Mouse (Mus musculus): ENCODE results near the gene Stk10. TPM values are rescaled to one million over a fixed set of nuclear protein-coding genes. Genes with fewer than 3 reads are reported as not detected.
A peak's percentile ranks its signal among the peaks of the same experiment; 100 is the strongest.
"Not testable (repeated sequence)": the region's sequence is repeated elsewhere in the genome, so short reads cannot be mapped to it uniquely, and the experiment has no call there.

Gene Stk10
- polyA plus RNA-seq, 2 experiments from 2014 or later = 84.0 to 217 TPM

- no peak for ATAC-seq
Measured at GRCm38 (mm10) chr11:32605131-32605860, 72.2 kb downstream of the Stk10 start.

- no peak for ATAC-seq
Measured at GRCm38 (mm10) chr11:32605907-32606306, 72.8 kb downstream of the Stk10 start.

DNA sequence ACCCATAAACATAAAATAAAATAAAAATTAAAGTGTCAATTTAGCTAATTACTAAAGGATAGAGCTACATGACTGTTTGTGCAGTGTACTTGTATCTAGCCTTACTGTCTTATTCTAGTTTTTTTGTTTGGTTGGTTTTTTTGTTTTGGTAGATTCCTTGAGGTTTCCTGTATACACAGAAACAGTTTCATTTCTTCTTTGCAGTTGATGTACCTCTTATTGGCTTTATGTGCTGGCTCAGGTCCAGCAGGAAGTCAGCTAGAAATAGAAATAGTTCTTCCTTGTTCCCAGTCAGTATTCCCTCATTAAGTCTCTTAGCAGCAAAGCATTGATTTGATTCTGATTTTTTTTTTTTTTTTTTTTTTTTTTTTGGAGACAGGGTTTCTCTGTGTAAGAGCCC lies 74.2 kb downstream of the Stk10 start:
- ATAC-seq = peak; percentile 50

GRCm38 (mm10) chr11:32610616-32611015 lies 77.5 kb downstream of the Stk10 start:
- no peak for ATAC-seq

- no peak for ATAC-seq
Measured at GRCm38 (mm10) chr11:32612304-32612703, 79.2 kb downstream of the Stk10 start.

DNA sequence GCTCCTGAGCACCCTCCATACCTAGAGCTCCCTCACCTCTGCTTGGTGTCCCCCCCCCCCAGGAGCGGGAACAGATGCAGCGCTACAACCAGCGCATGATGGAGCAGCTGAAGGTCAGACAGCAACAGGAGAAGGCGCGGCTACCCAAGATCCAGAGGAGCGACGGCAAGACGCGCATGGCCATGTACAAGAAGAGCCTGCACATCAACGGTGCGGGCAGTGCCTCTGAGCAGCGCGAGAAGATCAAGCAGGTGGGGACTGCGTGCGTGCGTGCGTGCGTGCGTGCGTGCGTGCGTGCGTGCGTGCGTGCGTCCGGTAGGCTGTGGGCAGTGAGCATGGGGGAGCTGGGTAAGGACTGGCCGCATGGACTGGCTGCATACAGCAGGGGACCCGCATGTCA lies 81.4 kb downstream of the Stk10 start:
- no peak for ATAC-seq

GRCm38 (mm10) chr11:32615561-32615960 lies 82.5 kb downstream of the Stk10 start:
- ATAC-seq = no peak

- no peak for ATAC-seq
Measured at GRCm38 (mm10) chr11:32616091-32616490, 83.0 kb downstream of the Stk10 start.

GRCm38 (mm10) chr11:32618036-32618435 lies 84.9 kb downstream of the Stk10 start:
- no peak for ATAC-seq

DNA sequence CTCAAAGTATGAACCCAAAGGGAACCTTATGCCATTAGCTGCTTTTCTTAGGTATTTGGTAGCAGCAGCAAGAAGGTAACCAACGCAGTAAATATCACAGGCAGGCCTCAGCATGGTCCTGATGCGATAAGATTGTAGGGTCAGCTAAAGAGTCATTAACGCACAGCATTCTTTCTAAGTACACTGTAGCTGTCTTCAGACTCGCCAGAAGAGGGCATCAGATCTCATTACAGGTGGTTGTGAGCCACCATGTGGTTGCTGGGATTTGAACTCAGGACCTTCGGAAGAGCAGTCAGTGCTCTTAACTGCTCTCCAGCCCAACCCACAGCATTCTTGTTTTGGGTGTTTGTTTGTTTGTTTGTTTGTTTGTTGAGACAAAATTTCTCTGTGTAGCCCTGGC lies 85.5 kb downstream of the Stk10 start:
- not testable (repeated sequence) for ATAC-seq

DNA sequence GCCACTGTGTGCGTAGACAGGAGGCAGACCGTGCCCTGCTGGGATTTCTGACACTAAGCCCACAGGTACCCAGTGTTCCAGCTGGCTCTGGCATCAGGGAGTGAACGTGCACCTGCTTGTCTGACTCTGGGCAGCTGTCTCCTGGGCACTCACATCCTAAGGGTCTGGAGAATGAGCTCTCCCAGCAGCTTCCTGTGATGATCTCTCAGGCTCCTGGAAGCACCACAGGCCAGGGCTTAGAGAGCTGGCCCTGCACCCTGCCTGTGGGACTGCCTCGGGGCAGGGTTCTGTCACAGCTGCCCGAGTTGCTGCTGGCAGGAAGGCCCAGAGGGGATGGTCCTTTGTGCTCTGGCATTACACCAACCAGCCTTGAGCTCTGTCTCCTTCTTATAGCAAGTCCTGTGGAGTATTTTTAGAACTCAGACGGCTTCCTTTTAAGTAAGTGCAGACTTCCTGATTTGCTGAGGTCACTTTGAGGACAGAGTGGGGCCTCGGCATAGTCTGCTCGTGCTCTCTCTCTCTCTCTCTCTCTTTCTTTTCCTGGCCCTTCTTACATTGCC lies 86.2 kb downstream of the Stk10 start:
- ATAC-seq = peak; percentile 42

- ATAC-seq = no peak
Measured at GRCm38 (mm10) chr11:32619866-32620456, 86.9 kb downstream of the Stk10 start.

DNA sequence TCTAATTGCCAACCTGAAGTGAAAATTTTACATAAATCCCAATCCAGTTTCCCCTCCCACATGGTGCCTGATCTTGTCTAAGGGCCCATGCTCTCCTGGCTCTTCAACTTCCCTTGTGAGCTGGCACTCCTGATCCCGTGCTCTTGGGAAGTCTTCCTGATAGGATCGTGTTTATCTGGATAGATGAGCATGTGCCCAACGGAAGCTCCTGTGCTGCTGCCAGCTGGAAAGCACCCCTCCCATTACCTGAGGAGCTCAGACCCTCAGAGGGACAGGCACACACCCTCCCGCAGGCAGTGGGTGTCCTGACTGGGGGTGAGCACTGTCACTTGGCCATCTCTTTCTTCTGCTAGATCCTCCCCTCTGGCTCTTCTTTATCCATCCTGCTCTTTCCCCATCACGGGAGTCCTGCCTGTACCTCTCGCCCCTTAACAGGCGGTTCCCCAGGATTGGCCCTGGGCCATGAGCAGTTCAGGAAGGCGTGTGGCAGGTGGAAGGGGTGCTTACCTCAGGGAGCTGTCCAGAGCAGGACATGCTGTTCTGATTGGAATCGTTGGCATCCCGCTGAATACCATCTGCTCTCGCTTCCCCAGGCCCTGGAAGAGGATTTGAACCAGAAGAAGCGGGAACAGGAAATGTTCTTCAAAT lies 88.8 kb downstream of the Stk10 start:
- no peak for ATAC-seq

DNA sequence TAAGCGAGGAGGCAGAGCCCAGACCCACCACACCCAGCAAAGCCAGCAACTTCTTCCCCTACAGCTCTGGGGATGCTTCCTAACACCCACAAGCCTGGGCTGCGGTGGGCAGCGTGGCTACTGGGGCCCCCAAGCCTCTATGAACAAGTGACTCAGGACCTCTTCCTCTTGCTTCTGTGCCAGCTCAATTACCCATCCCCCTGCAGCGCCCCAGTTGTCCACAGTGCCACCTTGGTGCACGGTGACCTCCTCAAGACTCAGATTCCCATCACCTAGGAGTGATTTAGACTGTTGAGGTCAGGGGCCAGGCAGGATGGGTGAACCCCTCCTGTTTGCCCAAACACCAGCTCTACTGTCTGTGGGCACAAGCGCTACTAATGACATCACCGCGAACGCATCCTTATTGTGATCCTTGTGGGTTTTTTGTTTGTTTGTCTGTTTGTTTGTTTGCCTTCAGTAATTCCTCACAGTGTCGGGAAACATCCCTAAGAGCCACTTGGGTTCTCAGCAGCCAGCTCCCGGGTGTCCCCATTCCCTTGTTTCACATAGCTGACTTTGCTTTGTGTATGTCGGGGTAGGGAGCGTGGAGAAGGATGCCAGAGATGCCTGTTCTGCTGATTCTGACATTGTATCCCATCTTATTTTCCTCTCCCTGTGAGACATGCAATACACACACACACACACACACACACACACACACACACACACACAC lies 89.5 kb downstream of the Stk10 start:
- no peak for ATAC-seq

DNA sequence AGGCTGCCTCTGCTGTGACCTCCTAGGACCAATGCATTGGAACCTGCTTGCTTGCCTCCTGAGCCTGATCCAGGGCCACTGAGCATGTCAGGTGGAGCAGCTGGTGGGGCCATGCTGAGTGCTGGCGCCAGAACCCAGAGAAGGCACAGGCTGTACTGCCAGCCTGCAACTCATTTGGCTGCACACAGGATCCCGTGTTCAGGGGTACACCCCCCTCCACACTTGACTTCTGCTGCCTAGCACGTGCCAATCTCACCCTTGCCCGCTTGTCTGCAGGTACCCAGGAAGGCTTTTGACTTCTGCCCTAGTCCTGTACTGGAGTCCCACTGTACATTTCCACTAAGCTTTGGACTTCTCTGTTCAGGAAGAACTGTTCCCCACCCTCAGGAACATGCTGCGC lies 90.1 kb downstream of the Stk10 start:
- ATAC-seq = no peak

DNA sequence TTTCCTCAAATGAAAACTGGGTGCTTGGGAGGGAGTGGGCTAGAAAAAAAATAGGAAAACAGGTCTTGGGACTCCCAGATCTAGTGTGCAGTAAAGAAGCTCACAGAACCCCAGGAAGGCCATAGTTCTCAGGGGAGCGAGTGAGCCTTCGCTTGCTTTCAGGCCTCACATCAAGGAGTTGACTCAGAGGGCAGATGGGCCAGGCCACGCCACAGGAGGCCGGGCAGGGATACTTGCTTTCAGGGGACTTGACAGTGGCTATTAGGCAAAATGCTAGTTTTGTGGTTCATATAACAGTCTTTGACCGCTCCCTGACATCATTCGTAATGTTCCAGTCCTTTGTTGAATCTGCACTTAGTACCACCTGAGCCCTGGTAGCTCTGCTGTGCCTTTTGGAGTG lies 90.8 kb downstream of the Stk10 start:
- ATAC-seq = no peak

- peak; percentile 60 for ATAC-seq
Measured at GRCm38 (mm10) chr11:32625677-32626076, 92.6 kb downstream of the Stk10 start.

- ATAC-seq = no peak
Measured at GRCm38 (mm10) chr11:32626079-32626478, 93.0 kb downstream of the Stk10 start.

DNA sequence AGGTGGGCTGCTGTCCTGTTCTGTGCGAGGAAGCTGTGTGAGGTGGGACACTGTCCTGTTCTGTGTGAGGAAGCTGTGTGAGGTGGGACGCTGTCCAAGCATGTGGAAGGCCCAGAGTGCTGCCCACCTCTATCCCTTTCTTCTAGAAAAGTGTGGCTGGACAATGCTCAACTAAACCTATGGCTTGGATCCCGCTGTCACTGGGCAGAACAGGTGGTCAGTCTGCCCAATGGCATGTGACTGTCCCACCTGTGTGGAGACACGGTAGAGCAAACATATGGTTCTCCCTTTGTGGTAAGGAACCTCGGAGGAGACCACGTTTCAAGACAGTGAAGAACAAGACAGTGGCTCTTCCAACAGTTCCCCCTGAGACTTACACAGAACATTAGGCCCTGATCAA lies 94.8 kb downstream of the Stk10 start:
- ATAC-seq = no peak

DNA sequence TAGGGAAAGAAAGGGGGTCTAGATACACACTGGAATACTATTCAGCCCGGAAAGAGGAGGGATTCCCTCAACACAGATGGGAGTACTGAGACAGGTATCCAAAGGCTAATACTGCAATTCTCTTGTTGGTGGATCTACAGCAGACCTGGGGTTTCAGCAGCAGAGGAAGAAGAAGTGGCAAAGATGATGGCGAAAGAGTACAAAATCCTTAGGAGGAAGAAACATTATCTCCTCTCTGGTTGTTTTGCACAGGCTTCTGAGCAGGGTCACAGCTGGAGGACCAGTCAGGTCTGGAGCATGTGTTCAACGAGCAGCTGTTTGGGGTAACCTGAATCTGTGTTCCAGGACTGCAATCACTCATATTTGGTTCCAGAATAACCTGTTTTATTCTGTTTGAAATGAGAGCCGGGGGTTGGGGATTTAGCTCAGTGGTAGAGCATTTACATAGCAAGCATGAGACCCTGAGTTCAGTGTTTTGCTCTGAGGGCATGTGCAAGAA lies 96.7 kb downstream of the Stk10 start:
- no peak for ATAC-seq

DNA sequence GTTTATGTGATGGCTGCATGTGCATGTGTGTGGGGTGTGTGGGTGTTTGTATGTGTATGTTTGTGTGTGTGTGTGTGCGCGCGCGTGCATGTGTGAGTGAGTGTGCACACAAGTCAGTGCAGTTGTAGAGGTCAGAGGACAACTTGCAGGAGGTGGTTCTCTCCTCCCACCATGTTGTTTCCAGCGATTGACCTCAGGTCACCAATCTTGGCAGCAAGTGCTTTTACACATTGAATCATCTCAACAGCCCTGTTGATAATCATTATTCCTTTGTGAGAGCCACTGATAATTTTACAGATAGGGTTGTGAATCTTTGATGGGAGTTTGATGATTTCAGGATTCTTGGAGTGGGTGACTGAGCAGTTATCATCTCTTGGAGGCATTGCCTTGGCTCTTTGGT lies 99.6 kb downstream of the Stk10 start:
- ATAC-seq = no peak

- no peak for ATAC-seq
Measured at GRCm38 (mm10) chr11:32633542-32633941, 100.4 kb downstream of the Stk10 start.

- no peak for ATAC-seq
Measured at GRCm38 (mm10) chr11:32634143-32634542, 101.0 kb downstream of the Stk10 start.

All from CD4-positive, CD25-positive, alpha-beta regulatory T cell, adult 4 months (primary cell).